Mouse (Mus musculus): Measurements from ENCODE around the gene Cnih2. TPM values are rescaled to one million over a fixed set of nuclear protein-coding genes. Genes with fewer than 3 reads are reported as not detected.

Gene Cnih2
- total RNA-seq (2021) = under 1 TPM; 0.57 to 0.82 TPM

- peak; percentile 69 to 70 for DNase-seq
- intact Hi-C loops (cut with DNase I) = no loop called here
Observed at GRCm38 (mm10) chr19:5098363-5099143, at the start of gene Cnih2. Gene Cnih2 (minus strand): TSS chr19:5098521.

GRCm38 (mm10) chr19:5139640-5140039 is 41.3 kb upstream of the Cnih2 start:
- peak; percentile 58 to 77 for DNase-seq
- intact Hi-C loops (cut with DNase I) = loop anchor here (1.0 to 2.0 kb wide), 2 partner anchors 22 to 45 kb away; no protein-coding TSS in a partner anchor

- intact Hi-C loops (cut with DNase I) = no loop called here
- DNase-seq = no peak
Observed at GRCm38 (mm10) chr19:5131237-5131636, 32.9 kb upstream of the Cnih2 start.

GRCm38 (mm10) chr19:5129770-5130169 is 31.4 kb upstream of the Cnih2 start:
- no peak for DNase-seq
- intact Hi-C loops (cut with DNase I) = no loop called here

GRCm38 (mm10) chr19:5124055-5124614 is 25.8 kb upstream of the Cnih2 start:
- no peak for DNase-seq
- intact Hi-C loops (cut with DNase I) = no loop called here

- DNase-seq = no peak
- intact Hi-C loops (cut with DNase I) = no loop called here
Observed at GRCm38 (mm10) chr19:5123241-5123640, 24.9 kb upstream of the Cnih2 start.

GRCm38 (mm10) chr19:5122492-5122891 is 24.2 kb upstream of the Cnih2 start:
- intact Hi-C loops (cut with DNase I) = no loop called here
- DNase-seq = no peak

- DNase-seq = no peak
- intact Hi-C loops (cut with DNase I) = no loop called here
Observed at GRCm38 (mm10) chr19:5118384-5118698, 20.0 kb upstream of the Cnih2 start, which contains the start of gene Klc2. Gene Klc2 (minus strand): TSS chr19:5118560.

- peak; percentile 91 to 92 for DNase-seq
- intact Hi-C loops (cut with DNase I) = loop anchor here (1.0 kb wide), 1 partner anchor 22 kb away; no protein-coding TSS in a partner anchor
Observed at GRCm38 (mm10) chr19:5117494-5118383, 19.4 kb upstream of the Cnih2 start.

GRCm38 (mm10) chr19:5113783-5114182 is 15.5 kb upstream of the Cnih2 start:
- intact Hi-C loops (cut with DNase I) = no loop called here
- DNase-seq = no peak

GRCm38 (mm10) chr19:5109659-5110453 is 11.5 kb upstream of the Cnih2 start:
- intact Hi-C loops (cut with DNase I) = no loop called here

GRCm38 (mm10) chr19:5108702-5109101 is 10.4 kb upstream of the Cnih2 start:
- intact Hi-C loops (cut with DNase I) = no loop called here

More at GRCm38 (mm10) chr19:5109659-5110453, 11.5 kb upstream of the Cnih2 start:
- no peak for DNase-seq

GRCm38 (mm10) chr19:5108271-5108575 is 9.9 kb upstream of the Cnih2 start:
- intact Hi-C loops (cut with DNase I) = no loop called here
- peak; percentile 49 to 59 for DNase-seq

More at GRCm38 (mm10) chr19:5108702-5109101, 10.4 kb upstream of the Cnih2 start:
- DNase-seq = no peak

- DNase-seq = no peak
- intact Hi-C loops (cut with DNase I) = no loop called here
Observed at GRCm38 (mm10) chr19:5107556-5108270, 9.4 kb upstream of the Cnih2 start.

- DNase-seq = peak; percentile 99
- intact Hi-C loops (cut with DNase I) = no loop called here
Observed at GRCm38 (mm10) chr19:5106731-5107191, 8.4 kb upstream of the Cnih2 start, which contains the start of gene Rab1b. Gene Rab1b (minus strand): TSS chr19:5107072.

GRCm38 (mm10) chr19:5106074-5106473 is 7.8 kb upstream of the Cnih2 start:
- intact Hi-C loops (cut with DNase I) = no loop called here
- peak in 1 of 2 experiments; percentile 58 for DNase-seq

- DNase-seq = no peak
- intact Hi-C loops (cut with DNase I) = no loop called here
Observed at GRCm38 (mm10) chr19:5097521-5098362, 579 bp downstream of the Cnih2 start.

- DNase-seq = no peak
- intact Hi-C loops (cut with DNase I) = loop anchor here (2.0 kb wide), 1 partner anchor 45 kb away; no protein-coding TSS in a partner anchor
Observed at GRCm38 (mm10) chr19:5095887-5096474, 2.3 kb downstream of the Cnih2 start.
